Mouse (Mus musculus): ENCODE data around the gene Cdkn2c. TPM values are rescaled to one million over a fixed set of nuclear protein-coding genes. Genes with fewer than 3 reads are reported as not detected.

Cdkn2c gene
- total and polyA plus RNA-seq, 3 experiments: 18.6 to 26.8 TPM; not detected in 1

GRCm38 (mm10) chr4:109660568-109660967, 6.4 kb downstream of the Cdkn2c start:
- H3K36me3 ChIP-seq (ENCODE audit: control insufficient read depth in 1 of 2, insufficient read depth in 2 of 2, low read length in 2 of 2): peaks cover 0 to 15% of the 10 kb centered on the region in 2 experiments; a peak in 3 of 4 replicates
- H3K9me3 ChIP-seq (replicated peaks; ENCODE audit: insufficient read depth, low read length): no peaks in the 10 kb centered on the region
- no peaks in the 10 kb centered on the region for H3K27me3 ChIP-seq (ENCODE audit: control insufficient read depth in 1 of 2, insufficient read depth in 2 of 2, low read length in 2 of 2)
- TF ChIP-seq NRF1 (IDR thresholded peaks at IDR 0.05; ENCODE audit: insufficient read depth, low read depth, low read length, poor library complexity, severe bottlenecking) (no peak), RAD21 (IDR thresholded peaks at IDR 0.05; ENCODE audit: low read depth, low read length) (no peak), TAL1 (IDR thresholded peaks at IDR 0.05; ENCODE audit: low read length) (no peak), BHLHE40 (IDR thresholded peaks at IDR 0.05; ENCODE audit: borderline replicate concordance, low read depth, low read length) (no peak), MAFK (IDR thresholded peaks at IDR 0.05; ENCODE audit: borderline replicate concordance, low read depth, low read length) (no peak), MEF2A (IDR thresholded peaks at IDR 0.05; ENCODE audit: extremely low read depth, insufficient replicate concordance, low read depth, low read length, poor library complexity, severe bottlenecking) (no peak), EP300 (IDR thresholded peaks at IDR 0.05; ENCODE audit: low read depth in 1 of 2, low read length in 2 of 2) (no peak), ZKSCAN1 (IDR thresholded peaks at IDR 0.05; ENCODE audit: low read depth, low read length) (no peak), MXI1 (IDR thresholded peaks at IDR 0.05; ENCODE audit: low read depth, low read length) (no peak), POLR2AphosphoS2 (IDR thresholded peaks at IDR 0.05; ENCODE audit: low read length) (no peak), POLR2AphosphoS5 (IDR thresholded peaks at IDR 0.05; ENCODE audit: borderline replicate concordance, low read depth, low read length) (no peak), ETS1 (IDR thresholded peaks at IDR 0.05; ENCODE audit: low read depth, low read length) (no peak), USF2 (IDR thresholded peaks at IDR 0.05; ENCODE audit: borderline replicate concordance in 1 of 2, insufficient read depth in 1 of 2, low read depth in 1 of 2, low read length in 2 of 2) (no peak), ELF1 (IDR thresholded peaks at IDR 0.05; ENCODE audit: low read depth, low read length) (no peak), UBTF (IDR thresholded peaks at IDR 0.05; ENCODE audit: borderline replicate concordance, insufficient read depth, low read depth, low read length) (no peak), SIN3A (IDR thresholded peaks at IDR 0.05; ENCODE audit: low read length) (no peak), SMC3 (IDR thresholded peaks at IDR 0.05; ENCODE audit: low read depth, low read length) (no peak), ZMIZ1 (IDR thresholded peaks at IDR 0.05; ENCODE audit: low read depth, low read length) (no peak), POLR2A (IDR thresholded peaks at IDR 0.05; ENCODE audit: control insufficient read depth in 1 of 2, insufficient read depth in 1 of 2, low read depth in 1 of 2, low read length in 2 of 2, poor library complexity in 1 of 2) (no peak)
- no peak overlapping the region for H3K27ac ChIP-seq (ENCODE audit: control insufficient read depth, low read depth, low read length)
- peaks cover 19% of the 10 kb centered on the region for H3K79me2 ChIP-seq (ENCODE audit: control insufficient read depth, insufficient read depth, low read length, poor library complexity)
- no peak overlapping the region for H3K9ac ChIP-seq (ENCODE audit: control insufficient read depth, low read depth, low read length, poor library complexity, severe bottlenecking)
- DNase-seq (ENCODE audit: low read depth, low spot score): no peak
- H3K4me1 ChIP-seq (ENCODE audit: control insufficient read depth in 1 of 2, insufficient read depth in 2 of 2, low read length in 2 of 2): peaks cover 6 to 12% of the 10 kb centered on the region in 2 experiments
- no peak overlapping the region for H3K4me3 ChIP-seq (ENCODE audit: control insufficient read depth in 1 of 2, insufficient read depth in 1 of 2, low read depth in 2 of 2, low read length in 2 of 2)

GRCm38 (mm10) chr4:109659571-109659970, 7.4 kb downstream of the Cdkn2c start:
- no peak overlapping the region for H3K27ac ChIP-seq (ENCODE audit: control insufficient read depth, low read depth, low read length)
- H3K4me1 ChIP-seq (ENCODE audit: control insufficient read depth in 1 of 2, insufficient read depth in 2 of 2, low read length in 2 of 2): peaks cover 6 to 12% of the 10 kb centered on the region in 2 experiments
- no peak overlapping the region for H3K9ac ChIP-seq (ENCODE audit: control insufficient read depth, low read depth, low read length, poor library complexity, severe bottlenecking)
- H3K36me3 ChIP-seq (ENCODE audit: control insufficient read depth in 1 of 2, insufficient read depth in 2 of 2, low read length in 2 of 2): peaks cover 0 to 15% of the 10 kb centered on the region in 2 experiments; a peak in 3 of 4 replicates
- H3K27me3 ChIP-seq (ENCODE audit: control insufficient read depth in 1 of 2, insufficient read depth in 2 of 2, low read length in 2 of 2): no peaks in the 10 kb centered on the region
- H3K4me3 ChIP-seq (ENCODE audit: control insufficient read depth in 1 of 2, insufficient read depth in 1 of 2, low read depth in 2 of 2, low read length in 2 of 2): no peak overlapping the region
- TF ChIP-seq CHD1 (IDR thresholded peaks at IDR 0.05; ENCODE audit: low read depth, low read length): no peak
- TF ChIP-seq EP300 (IDR thresholded peaks at IDR 0.05; ENCODE audit: low read depth in 1 of 2, low read length in 2 of 2): no peak
- TF ChIP-seq HCFC1 (IDR thresholded peaks at IDR 0.05; ENCODE audit: low read depth, low read length): no peak
- no peak for TF ChIP-seq POLR2AphosphoS2 (IDR thresholded peaks at IDR 0.05; ENCODE audit: low read length)
- no peak for TF ChIP-seq UBTF (IDR thresholded peaks at IDR 0.05; ENCODE audit: borderline replicate concordance, insufficient read depth, low read depth, low read length)
- no peak for TF ChIP-seq TCF12 (IDR thresholded peaks at IDR 0.05; ENCODE audit: low read depth, low read length)
- no peak for TF ChIP-seq USF1 (IDR thresholded peaks at IDR 0.05; ENCODE audit: low read depth, low read length)
- TF ChIP-seq BHLHE40 (IDR thresholded peaks at IDR 0.05; ENCODE audit: borderline replicate concordance, low read depth, low read length): no peak
- no peak for TF ChIP-seq ETS1 (IDR thresholded peaks at IDR 0.05; ENCODE audit: low read depth, low read length)
- no peak for TF ChIP-seq CTCF (IDR thresholded peaks at IDR 0.05 in 2 of 3, conservative IDR thresholded peaks at IDR 0.05 in 1 of 3; ENCODE audit: control insufficient read depth in 1 of 3, insufficient read depth in 1 of 3, low read depth in 2 of 3, low read length in 3 of 3, poor library complexity in 1 of 3, severe bottlenecking in 1 of 3)
- TF ChIP-seq JUND (IDR thresholded peaks at IDR 0.05; ENCODE audit: low read depth, low read length): no peak
- TF ChIP-seq CHD2 (IDR thresholded peaks at IDR 0.05; ENCODE audit: low read length): no peak
- no peak for TF ChIP-seq MAZ (IDR thresholded peaks at IDR 0.05; ENCODE audit: low read depth, low read length)
- no peak for TF ChIP-seq ZKSCAN1 (IDR thresholded peaks at IDR 0.05; ENCODE audit: low read depth, low read length)
- no peak for TF ChIP-seq MEF2A (IDR thresholded peaks at IDR 0.05; ENCODE audit: extremely low read depth, insufficient replicate concordance, low read depth, low read length, poor library complexity, severe bottlenecking)
- TF ChIP-seq MXI1 (IDR thresholded peaks at IDR 0.05; ENCODE audit: low read depth, low read length): no peak
- no peak for TF ChIP-seq MYB (IDR thresholded peaks at IDR 0.05; ENCODE audit: low read depth, low read length)
- TF ChIP-seq ELF1 (IDR thresholded peaks at IDR 0.05; ENCODE audit: low read depth, low read length): no peak
- TF ChIP-seq ZMIZ1 (IDR thresholded peaks at IDR 0.05; ENCODE audit: low read depth, low read length): no peak
- TF ChIP-seq POLR2A (IDR thresholded peaks at IDR 0.05; ENCODE audit: control insufficient read depth in 1 of 2, insufficient read depth in 1 of 2, low read depth in 1 of 2, low read length in 2 of 2, poor library complexity in 1 of 2): no peak
- H3K79me2 ChIP-seq (ENCODE audit: control insufficient read depth, insufficient read depth, low read length, poor library complexity): peaks cover 12% of the 10 kb centered on the region
- no peak for DNase-seq (ENCODE audit: low read depth, low spot score)
- no peaks in the 10 kb centered on the region for H3K9me3 ChIP-seq (replicated peaks; ENCODE audit: insufficient read depth, low read length)
